Comparison of ENCODE assay signal across 2 mouse cellular contexts in genomic region chr8:86204421-86205229, GRCm38 (mm10).
TF ChIP-seq lines count a peak whose summit lies in the region.

No protein-coding gene starts in this region.

TF ChIP-seq in CH12.LX, 34 proteins besides CTCF, POLR2A, EP300 and RAD21 (continued from another document):
- TF ChIP-seq MAX (IDR thresholded peaks at IDR 0.05; ENCODE audit: low read length) (no peak), NELFE (IDR thresholded peaks at IDR 0.05; ENCODE audit: low read depth, low read length) (no peak), GABPA (IDR thresholded peaks at IDR 0.05; ENCODE audit: insufficient replicate concordance, low read depth, low read length) (no peak), E2F4 (IDR thresholded peaks at IDR 0.05; ENCODE audit: insufficient replicate concordance, low read depth, low read length) (no peak), NRF1 (IDR thresholded peaks at IDR 0.05; ENCODE audit: low read depth, low read length) (no peak), MAFK (IDR thresholded peaks at IDR 0.05; ENCODE audit: insufficient replicate concordance, low read length) (no peak), CHD1 (IDR thresholded peaks at IDR 0.05; ENCODE audit: low read depth, low read length) (no peak), UBTF (IDR thresholded peaks at IDR 0.05; ENCODE audit: low read depth, low read length) (no peak), ETS1 (conservative IDR thresholded peaks at IDR 0.05; ENCODE audit: low read depth, low read length) (no peak), RCOR1 (conservative IDR thresholded peaks at IDR 0.05; ENCODE audit: low read depth, low read length) (no peak), ZNF384 (IDR thresholded peaks at IDR 0.05; ENCODE audit: low read depth, low read length) (no peak), USF1 (IDR thresholded peaks at IDR 0.05; ENCODE audit: low read depth, low read length) (no peak), USF2 (conservative IDR thresholded peaks at IDR 0.05; ENCODE audit: low read depth, low read length) (no peak), ZKSCAN1 (IDR thresholded peaks at IDR 0.05; ENCODE audit: borderline replicate concordance, low read depth, low read length) (no peak), JUND (conservative IDR thresholded peaks at IDR 0.05; ENCODE audit: low read depth, low read length) (no peak), TCF12 (IDR thresholded peaks at IDR 0.05; ENCODE audit: low read depth, low read length) (no peak)
TF ChIP-seq in CH12.LX: peak in this region for 0.

TF ChIP-seq in MEL, 35 proteins besides CTCF, POLR2A, EP300 and RAD21 (continued from another document):
- no peak for TF ChIP-seq MAZ (IDR thresholded peaks at IDR 0.05; ENCODE audit: low read depth, low read length)
- no peak for TF ChIP-seq NELFE (IDR thresholded peaks at IDR 0.05; ENCODE audit: low read depth, low read length)
- TF ChIP-seq TCF12 (IDR thresholded peaks at IDR 0.05; ENCODE audit: low read depth, low read length) = no peak
- no peak for TF ChIP-seq ZNF384 (IDR thresholded peaks at IDR 0.05; ENCODE audit: low read depth, low read length)
- TF ChIP-seq TAL1 (IDR thresholded peaks at IDR 0.05; ENCODE audit: low read length) = no peak
- TF ChIP-seq USF2 (IDR thresholded peaks at IDR 0.05; ENCODE audit: borderline replicate concordance in 1 of 2, insufficient read depth in 1 of 2, low read depth in 1 of 2, low read length in 2 of 2) = no peak
- TF ChIP-seq E2F4 (IDR thresholded peaks at IDR 0.05; ENCODE audit: borderline replicate concordance, low read depth, low read length) = no peak
- no peak for TF ChIP-seq ELF1 (IDR thresholded peaks at IDR 0.05; ENCODE audit: low read depth, low read length)
- no peak for TF ChIP-seq SIN3A (IDR thresholded peaks at IDR 0.05; ENCODE audit: low read length)
- no peak for TF ChIP-seq NRF1 (IDR thresholded peaks at IDR 0.05; ENCODE audit: insufficient read depth, low read depth, low read length, poor library complexity, severe bottlenecking)
- TF ChIP-seq RCOR1 (IDR thresholded peaks at IDR 0.05; ENCODE audit: low read depth, low read length) = no peak
